Mouse (Mus musculus): ENCODE measurements at regions not wholly inside any gene's neighbourhood (a gene's known extent, or its start where the extent isn't known, plus 50 kb on each side); places are given as distances from the start of the nearest gene placed in this dataset.

DNA sequence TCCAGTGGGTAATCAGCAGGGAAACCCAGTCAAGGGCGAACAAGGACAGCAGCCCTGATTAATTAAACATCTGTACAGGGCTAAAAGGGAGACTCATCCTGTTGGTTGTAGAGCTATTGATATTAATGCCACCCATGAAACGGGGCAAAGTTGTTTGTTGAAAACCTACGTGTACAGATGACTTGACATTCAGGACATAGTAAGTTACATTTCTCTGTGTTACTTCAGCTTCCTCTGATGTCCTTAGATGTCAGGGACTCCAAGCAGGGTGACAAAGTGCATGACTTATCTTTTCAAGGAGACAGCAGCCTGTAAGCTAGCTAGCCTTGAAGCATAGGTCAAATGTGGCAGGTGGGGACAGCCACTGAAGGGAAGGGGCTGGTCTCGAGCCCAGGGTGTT is 390.5 kb downstream of the Ccdc171 start:
- no peak for DNase-seq (ENCODE audit: low spot score in 2 of 2)
- intact Hi-C loops (cut with DNase I): no loop called here

DNA sequence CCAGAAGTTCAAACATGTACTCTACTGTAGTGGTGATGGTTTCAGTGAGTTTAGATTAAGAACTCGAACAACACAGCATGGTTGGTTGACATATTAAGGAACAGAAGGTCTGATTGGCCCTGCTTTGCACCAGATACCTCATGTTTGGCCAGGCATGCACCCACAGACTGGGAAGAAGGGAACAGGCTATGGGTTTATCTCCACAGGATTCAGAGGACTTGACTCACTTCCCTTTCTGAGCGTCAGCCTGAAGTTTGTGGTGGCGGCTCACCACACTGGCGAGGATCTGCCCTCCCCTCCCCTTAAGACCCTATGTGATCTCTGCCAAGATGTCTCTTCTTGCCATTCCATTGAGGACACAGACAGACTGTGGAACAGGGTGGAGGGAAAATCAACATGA is 391.7 kb downstream of the Ccdc171 start:
- DNase-seq (ENCODE audit: low spot score in 2 of 2): no peak
- intact Hi-C loops (cut with DNase I): no loop called here

DNA sequence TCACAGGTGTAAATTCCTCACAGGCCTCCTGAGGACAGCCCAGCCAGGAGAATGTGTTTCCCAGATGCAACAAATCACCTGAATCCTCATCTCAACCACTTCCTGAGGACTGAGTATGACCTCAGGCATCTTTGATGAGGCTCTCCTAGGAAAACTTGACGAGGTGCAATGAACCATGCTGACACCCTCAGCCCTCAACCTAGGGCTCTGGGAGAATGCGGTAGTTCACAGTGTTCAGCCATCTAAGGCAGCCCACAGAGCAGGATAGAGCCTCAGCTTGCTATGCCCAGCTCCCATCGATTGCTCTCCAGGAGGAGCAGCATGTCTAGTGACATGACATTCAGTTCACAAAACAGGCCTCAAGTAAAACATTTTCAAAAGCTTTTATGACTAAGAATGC is 392.7 kb downstream of the Ccdc171 start:
- intact Hi-C loops (cut with DNase I): no loop called here
- no peak for DNase-seq (ENCODE audit: low spot score in 2 of 2)

DNA sequence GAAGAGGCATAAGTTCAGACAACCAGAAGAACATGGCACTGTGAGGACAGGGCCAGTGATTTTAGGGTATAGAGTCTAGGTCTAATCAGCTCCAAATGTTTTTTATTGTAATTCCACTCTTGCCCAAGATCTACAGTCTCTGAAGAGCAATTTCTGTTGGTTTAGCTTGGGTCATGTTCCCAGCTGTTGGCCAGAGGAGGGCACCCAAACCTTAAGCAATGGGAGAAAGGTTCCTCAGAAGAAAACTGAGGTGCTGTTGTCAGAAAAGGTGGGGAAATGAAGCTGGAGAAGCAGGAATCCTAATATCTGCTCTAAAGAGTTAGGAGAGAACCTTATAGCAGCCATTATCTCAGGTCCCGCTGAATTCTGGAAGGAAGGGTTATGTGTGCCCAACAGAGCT is 393.7 kb downstream of the Ccdc171 start:
- DNase-seq (ENCODE audit: low spot score in 2 of 2): no peak
- intact Hi-C loops (cut with DNase I): no loop called here

DNA sequence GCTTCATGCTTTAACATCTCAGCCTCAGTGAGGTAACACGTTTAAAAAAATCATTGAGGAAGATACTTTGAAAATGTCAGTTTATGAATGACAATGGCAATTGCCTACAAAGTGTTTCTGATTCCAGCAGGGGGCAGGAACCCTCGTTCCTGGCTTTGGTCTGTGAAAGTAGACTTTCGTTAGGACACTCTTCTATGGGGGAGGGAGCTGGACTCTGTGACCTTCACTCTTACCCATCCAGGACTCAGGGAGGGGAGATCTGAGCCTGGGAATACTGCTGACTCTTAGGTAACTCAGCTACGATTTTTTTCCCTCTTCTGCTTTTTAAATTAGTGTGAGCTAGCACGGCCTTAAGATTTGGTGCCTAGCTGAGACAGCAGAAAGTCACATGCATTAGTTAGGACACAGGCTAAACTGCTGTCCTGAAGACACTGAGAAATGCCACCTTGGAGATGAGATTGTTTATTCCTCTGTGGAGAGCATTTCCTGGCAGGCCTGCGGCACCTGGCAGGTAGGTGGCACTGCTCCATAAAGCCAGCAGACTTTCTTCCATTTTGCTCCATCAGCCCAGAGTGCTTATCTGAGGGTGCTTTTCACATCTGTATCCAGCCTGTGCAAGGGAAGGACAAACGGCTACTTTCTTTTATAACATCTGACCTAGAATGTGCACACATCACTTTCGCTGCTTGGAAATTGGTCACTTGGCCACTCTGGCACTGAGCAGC is 399.9 kb downstream of the Ccdc171 start:
- intact Hi-C loops (cut with DNase I): no loop called here
- no peak for DNase-seq (ENCODE audit: low spot score in 2 of 2)

DNA sequence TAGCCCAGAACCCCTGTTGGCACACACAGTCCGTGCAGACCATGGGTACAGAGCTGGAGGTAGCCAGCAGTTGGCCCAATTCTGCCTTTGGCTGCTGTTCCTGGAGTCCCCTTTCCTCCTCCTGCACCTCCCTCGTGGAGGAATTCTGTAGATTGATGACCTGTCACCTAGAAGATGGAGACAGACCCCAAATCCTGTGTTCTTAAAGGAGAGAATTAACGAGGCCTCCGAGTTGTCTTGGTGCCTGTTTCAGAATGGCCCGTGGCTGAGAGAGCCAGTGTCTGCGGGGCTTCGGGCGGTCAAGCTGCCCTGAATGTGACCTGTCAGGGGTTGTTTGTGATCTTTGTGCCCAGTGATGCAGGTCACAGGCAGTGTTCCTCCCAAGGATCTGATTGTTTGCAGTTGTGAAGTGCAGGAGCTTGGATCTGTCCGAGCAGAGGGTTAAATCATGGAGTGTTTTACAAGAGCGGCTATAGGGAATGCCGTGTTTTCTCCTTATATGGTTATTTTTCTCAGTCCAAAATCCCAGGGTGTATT is 400.9 kb downstream of the Ccdc171 start:
- intact Hi-C loops (cut with DNase I): no loop called here
- no peak for DNase-seq (ENCODE audit: low spot score in 2 of 2)

DNA sequence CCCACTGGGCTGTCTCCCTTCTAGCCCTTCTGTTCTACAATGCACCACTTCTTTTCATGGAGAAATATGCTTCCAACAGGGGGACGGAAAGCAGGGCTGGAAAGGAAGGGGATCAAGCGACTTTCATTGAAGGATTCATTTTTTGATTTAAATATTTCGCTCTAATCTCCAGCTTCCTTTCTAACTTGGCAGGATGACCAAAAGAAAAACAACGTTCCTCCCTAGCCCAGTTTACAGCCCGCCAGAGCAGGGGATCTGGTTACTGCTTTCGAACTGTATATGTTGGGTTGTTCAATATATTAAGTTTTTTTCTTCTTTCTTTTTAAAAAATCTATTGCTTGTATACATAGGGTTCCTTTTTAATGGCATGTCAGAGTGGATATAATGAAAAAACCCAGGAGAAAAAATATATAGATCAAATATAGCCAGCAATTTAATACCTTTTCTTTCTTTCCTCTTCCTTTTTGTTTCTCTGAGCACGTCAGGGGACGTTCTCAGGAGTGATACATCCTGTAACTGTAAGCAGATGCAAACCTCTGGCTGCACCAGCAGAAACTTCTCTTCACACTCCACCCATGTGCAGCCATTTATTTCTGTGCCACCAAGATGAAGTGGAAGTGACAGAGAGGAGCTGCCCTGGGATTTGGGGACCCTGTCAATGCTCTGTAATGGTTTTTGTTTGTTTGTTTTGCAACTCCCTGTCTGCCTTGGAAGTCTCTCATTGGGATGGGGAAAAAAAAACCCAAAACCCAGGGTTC is 406.7 kb downstream of the Ccdc171 start:
- intact Hi-C loops (cut with DNase I): no loop called here
- no peak for DNase-seq (ENCODE audit: low spot score in 2 of 2)

DNA sequence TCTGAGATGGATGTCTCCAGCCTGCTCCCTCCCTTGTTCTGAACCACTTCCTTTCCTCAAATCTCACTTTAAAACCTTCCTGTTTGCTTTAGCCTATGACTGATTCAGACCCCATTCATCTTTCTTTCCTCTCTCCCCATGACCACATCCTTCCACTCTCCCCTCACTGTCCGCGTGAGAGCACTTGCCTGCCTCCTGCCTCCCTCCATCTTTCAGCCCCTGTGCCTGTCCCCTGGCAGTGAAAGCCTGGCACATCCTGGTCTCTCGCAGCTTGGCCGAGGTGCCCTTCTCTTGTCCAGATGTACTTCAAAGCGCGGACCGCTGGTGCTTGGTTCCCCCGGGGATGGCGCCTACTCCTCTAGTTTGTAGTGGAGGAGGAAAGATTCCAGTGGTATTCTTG is 416.3 kb downstream of the Ccdc171 start:
- intact Hi-C loops (cut with DNase I): no loop called here
- no peak for DNase-seq (ENCODE audit: low spot score in 2 of 2)

DNA sequence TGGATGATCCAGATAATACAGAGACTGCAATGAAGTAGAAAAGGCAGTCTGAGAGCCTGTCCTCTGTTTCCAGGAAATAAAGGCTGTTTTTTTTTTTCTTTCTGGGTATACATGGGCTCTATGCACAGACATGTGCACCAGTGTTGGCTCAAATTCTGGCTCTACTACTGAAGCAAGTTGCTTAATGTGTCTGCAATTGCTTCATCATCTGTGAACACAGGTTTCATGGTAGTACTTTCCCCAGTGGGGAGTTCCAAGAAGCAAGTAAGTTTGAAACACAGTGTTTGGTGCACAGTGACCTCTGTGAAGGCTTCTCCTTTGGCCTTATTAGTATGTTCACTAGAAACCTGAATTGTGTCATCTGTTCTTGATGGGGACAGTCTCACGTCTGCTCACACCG is 424.3 kb downstream of the Ccdc171 start:
- intact Hi-C loops (cut with DNase I): no loop called here
- DNase-seq (ENCODE audit: low spot score in 2 of 2): no peak

DNA sequence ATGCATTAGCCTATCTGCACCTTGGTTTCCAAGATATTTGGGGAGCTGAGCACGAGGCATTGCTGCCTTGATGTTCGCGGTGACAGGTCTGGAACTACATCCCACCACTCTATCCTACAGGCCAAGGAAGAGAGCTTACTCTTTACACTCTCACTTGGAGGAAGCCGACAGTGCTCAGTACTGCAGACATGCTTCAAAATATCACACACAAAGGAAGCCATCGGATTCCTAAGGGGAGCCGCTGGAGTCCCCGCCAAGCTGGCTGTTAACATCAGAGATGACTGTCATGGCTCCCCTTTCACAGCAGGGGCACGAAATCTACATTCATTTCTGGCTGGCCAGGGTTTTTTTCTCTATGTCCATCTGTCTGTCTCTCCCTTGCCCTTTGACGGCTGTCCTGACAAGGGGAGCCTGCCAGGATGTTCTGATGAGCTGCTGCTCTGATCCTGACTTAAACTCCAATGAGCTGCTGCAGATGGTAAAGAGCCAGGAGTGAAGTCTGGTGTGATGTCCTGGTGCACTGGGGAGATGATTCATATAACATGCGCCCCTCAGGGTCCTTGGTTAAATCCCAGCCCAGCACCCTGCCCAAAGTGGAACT is 425.6 kb downstream of the Ccdc171 start:
- DNase-seq (ENCODE audit: low spot score in 2 of 2): no peak
- intact Hi-C loops (cut with DNase I): no loop called here

DNA sequence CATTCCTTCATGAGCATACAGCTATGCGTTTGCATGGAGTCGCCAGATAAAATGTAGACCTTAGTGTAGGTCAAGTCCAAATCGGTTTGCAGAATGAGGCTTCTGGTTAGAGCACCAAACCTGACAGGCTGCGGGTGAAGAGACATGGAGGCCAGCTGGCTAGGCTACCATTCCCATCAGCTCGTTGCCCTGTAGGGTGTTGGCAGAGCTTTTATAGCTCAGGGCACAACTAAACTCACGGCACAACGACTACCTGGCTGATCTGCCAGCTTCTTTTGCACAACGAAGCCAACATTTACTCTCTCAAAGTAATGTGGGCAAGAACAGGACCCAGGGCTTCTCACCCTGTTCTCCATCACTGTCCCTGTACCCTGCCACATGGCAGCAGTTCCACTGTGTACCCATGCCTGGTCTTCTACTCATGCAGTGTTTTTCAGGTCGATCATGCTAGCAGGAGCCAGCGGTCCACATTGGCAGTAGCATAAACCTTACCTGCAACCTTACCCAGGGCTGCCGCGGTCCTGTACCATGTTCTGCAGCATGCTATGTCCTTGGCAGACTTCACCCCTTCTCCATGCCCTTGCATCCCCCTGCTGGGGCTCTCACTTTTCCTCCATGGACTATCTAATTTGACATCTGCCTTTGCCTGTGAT is 431.0 kb downstream of the Ccdc171 start:
- no peak for DNase-seq (ENCODE audit: low spot score in 2 of 2)
- intact Hi-C loops (cut with DNase I): no loop called here

DNA sequence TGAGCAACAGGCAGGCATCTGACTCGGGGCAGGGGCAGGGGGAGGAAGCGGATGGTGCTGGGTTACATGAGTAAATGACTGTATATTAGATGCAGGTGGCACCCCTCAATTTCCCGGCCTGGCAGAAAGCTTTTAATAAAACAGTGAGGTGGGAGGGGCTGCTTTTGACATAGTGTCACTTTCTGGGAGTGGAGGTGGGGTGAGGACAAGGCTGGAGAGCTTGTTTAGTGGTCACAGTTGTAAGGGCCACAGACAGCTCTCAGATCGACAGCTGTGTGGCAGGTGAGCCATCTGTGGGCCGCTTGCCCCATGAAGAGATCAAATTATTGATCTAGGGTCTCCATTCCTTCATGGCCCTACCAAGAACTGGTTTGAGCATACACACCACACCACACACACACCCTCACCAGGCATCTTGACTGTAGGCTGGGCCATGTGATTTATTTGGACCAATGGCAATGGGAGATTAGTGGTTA is 431.9 kb downstream of the Ccdc171 start:
- intact Hi-C loops (cut with DNase I): no loop called here
- DNase-seq (ENCODE audit: low spot score in 2 of 2): no peak

DNA sequence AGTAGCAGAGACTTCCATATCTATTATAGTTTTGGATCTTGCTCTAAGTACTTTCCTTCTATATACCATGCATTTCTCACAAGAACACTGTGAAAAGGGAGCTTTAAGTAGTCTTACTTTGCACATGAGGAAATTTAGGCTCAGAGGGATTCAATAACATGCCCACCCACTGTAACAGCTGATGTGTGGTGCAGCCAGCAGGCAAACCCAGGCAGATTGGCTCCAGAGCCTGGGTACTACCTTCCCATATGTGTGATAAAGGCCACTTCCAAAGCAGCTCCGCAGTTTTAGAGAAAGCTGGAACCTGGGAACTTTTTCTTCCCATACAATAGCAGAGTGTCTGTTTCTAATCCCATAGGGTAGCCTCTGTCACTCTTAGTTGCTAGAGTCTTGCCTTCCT is 441.6 kb downstream of the Ccdc171 start:
- peak; percentile 28 to 43 for DNase-seq (ENCODE audit: low spot score in 2 of 2)
- intact Hi-C loops (cut with DNase I): no loop called here

DNA sequence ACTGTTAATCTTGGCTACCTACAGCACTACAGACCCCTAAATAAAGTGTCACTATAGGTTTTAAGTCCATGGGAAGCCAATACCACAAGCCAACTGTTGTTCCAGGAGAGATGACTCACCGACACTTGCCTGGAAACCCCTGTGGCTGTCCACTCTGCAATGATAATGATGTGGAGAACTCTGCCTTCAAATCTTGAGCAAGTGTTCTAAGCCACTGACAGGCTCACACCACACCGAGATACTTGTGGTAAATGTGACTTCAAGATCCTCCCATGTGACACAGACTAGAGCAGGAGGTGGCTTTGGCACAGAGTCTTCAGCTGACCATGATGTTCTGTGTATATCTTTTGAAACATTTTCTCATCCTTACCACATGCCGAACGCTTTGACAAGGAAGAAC is 447.8 kb downstream of the Ccdc171 start:
- intact Hi-C loops (cut with DNase I): no loop called here
- no peak for DNase-seq (ENCODE audit: low spot score in 2 of 2)

DNA sequence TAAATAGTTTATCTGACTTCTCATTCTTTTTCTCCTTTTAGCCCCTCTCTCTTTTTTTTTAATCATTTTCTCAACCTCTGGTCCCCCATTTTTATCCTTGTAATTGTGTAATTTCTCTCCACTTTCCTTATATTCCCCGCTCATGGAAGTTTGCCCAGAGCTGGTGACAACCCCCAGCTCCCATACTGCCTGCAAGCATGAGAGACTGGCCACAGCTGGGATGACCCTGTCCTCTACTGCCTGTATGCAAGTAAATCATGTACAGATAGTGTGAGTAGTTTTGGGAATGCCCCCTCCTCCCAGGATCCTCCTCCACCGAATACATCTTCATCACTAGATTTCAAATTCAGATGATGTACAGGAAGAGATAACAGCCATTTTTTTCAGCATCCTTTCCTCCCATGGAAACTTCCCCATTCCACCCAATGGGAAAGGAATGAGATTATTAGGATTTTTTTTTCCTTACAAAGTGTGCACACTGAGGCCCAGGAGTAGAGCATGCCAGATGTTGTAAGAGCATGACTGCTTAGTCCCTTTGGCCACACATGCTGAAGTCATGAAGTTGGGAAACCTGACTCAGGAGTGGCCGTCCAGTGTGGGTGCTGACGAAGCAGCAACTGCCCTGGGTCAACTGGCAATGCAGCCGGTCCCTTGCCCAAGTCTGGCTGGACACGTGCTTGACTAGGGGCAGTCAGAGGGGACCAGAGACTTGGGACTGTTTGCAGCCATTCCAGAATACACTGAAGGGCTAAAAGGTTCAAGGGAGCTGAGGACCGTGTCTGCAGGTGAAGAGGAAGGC is 449.1 kb downstream of the Ccdc171 start:
- DNase-seq (ENCODE audit: low spot score in 2 of 2): no peak
- intact Hi-C loops (cut with DNase I): no loop called here

DNA sequence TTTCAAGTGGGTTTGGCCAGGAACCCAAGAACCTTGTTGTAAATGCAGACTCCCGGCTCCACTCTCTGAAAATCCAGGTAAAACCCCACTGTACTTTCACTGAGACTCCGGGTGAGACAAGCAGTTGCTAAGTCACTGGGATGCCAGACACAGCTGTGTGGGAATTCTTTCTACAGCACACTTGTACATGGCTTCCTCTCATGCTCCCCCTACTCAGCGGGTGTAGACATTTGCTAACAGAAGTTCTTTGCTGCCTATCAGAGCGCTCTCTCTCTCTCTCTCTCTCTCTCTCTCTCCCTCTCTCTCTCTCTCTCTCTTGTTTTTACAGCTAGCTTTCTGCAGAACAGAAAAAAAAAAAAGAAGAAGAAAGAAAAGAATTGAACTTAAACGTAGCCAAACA is 450.2 kb downstream of the Ccdc171 start:
- DNase-seq (ENCODE audit: low spot score in 2 of 2): peak in 1 of 2 experiments; percentile 3
- intact Hi-C loops (cut with DNase I): no loop called here

DNA sequence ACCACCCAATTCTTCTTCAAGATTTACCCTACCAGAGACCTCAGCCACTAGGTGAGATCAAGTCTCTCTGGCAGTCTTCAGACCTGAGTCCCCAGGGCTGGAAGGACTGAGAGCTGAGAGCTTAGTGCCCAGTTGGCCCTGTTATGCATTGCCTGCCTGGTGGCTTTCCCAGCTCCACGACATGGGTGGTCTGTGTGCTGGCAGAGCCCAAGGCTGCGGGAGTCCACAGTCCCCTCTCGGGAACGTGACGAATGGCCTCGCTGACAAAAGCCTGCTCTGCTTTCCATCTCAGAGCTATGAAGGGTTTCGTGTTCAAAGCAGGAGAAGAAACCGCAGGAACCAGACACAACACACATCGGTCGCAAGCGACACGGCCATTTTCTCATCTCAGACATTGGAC is 450.7 kb downstream of the Ccdc171 start:
- intact Hi-C loops (cut with DNase I): no loop called here
- DNase-seq (ENCODE audit: low spot score in 2 of 2): no peak

DNA sequence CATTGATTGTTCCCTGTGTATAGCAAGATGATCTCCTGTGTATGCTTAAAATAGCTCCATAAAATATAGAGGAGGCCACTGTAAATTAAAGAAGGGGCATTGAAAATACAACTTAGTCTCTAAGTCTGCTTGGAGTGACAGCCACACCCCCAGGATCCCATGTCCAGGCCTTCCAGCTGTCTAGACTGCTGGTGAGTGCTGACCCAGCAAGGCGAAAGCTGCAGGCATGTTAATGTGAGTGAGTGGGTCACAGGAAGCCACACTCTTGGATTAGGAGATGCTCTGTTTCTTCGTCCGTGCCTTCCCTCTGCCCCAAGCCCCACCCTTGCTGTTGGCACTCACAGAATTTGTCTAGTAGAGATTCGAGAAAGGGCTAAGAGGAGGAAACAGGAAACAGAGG is 453.7 kb downstream of the Ccdc171 start:
- DNase-seq (ENCODE audit: low spot score in 2 of 2): no peak
- intact Hi-C loops (cut with DNase I): no loop called here

DNA sequence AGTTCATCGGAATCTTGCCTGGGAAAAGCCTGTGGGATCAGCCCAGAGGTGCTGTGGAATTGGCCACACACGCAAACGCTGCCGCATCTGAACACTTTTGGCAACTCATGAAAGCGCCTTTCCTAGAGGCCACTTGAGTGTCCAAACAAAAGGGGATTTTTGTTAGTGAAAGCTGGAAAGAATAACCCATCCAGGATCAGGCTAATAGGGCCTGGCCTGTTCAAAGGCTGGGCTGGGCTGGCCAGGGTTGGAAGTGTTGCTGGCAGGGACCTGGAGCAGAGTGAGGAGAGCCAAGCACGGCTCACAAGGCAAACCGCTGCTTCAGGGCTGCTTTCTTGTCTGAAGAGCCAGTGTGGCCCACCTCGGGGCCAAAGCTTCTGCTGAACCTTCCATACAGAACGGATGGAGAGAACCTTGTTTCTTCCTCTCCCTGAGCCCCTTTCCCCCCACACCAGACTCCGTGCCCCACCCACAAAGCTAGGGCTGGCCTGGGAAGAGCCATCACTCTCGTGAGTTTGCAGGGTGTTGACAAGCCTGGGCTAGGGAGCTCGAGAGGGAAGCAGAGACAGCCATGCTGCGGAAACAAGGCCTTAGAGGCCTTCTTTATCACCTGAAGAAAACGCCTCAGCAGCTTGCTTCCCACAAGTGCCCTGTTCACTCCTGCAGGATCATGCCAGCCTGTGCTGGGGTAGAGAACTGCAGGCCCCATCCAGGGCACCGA is 459.5 kb downstream of the Ccdc171 start:
- intact Hi-C loops (cut with DNase I): no loop called here
- DNase-seq (ENCODE audit: low spot score in 2 of 2): peak; percentile 21 to 43

Measured in left cerebral cortex, postnatal 14 days (tissue).